Mouse (Mus musculus) kidney, adult 9 months (tissue): ENCODE measurements around the gene Lfng.

Experiments used
- DNase-seq: peaks from one replicate; pipeline ENCODE4 v3.0.0; 2022

Lfng gene

GRCm38 (mm10) chr5:140607001-140607835 lies at the start of gene Lfng:
Gene Lfng (plus strand): TSS chr5:140607320.
- DNase-seq: peak; percentile 93

- DNase-seq: no peak
Measured at GRCm38 (mm10) chr5:140562601-140563000, 44.5 kb upstream of the Lfng start.

GRCm38 (mm10) chr5:140564896-140565295 lies 42.2 kb upstream of the Lfng start, which contains the start of gene Grifin:
Gene Grifin (minus strand): TSS chr5:140565071.
- no peak for DNase-seq

- no peak for DNase-seq
Measured at GRCm38 (mm10) chr5:140565451-140565850, 41.7 kb upstream of the Lfng start.

GRCm38 (mm10) chr5:140565856-140566255 lies 41.3 kb upstream of the Lfng start:
- peak; percentile 36 for DNase-seq

GRCm38 (mm10) chr5:140566271-140566670 lies 40.8 kb upstream of the Lfng start:
- no peak for DNase-seq

- DNase-seq: peak; percentile 63
Measured at GRCm38 (mm10) chr5:140567321-140567720, 39.8 kb upstream of the Lfng start.

- DNase-seq: no peak
Measured at GRCm38 (mm10) chr5:140567751-140568150, 39.4 kb upstream of the Lfng start.

- DNase-seq: peak; percentile 61
Measured at GRCm38 (mm10) chr5:140568321-140568970, 38.7 kb upstream of the Lfng start.

GRCm38 (mm10) chr5:140569032-140569595 lies 38.0 kb upstream of the Lfng start:
- DNase-seq: no peak

- no peak for DNase-seq
Measured at GRCm38 (mm10) chr5:140570223-140570870, 36.8 kb upstream of the Lfng start.

GRCm38 (mm10) chr5:140571201-140571600 lies 35.9 kb upstream of the Lfng start:
- DNase-seq: no peak

GRCm38 (mm10) chr5:140571673-140572072 lies 35.4 kb upstream of the Lfng start:
- DNase-seq: peak; percentile 53

- peak; percentile 49 for DNase-seq
Measured at GRCm38 (mm10) chr5:140572611-140573010, 34.5 kb upstream of the Lfng start.

- peak; percentile 33 for DNase-seq
Measured at GRCm38 (mm10) chr5:140575381-140575866, 31.7 kb upstream of the Lfng start.

GRCm38 (mm10) chr5:140579221-140579620 lies 27.9 kb upstream of the Lfng start:
- no peak for DNase-seq

- DNase-seq: no peak
Measured at GRCm38 (mm10) chr5:140579771-140580170, 27.3 kb upstream of the Lfng start.

- DNase-seq: no peak
Measured at GRCm38 (mm10) chr5:140581569-140581968, 25.6 kb upstream of the Lfng start.

- no peak for DNase-seq
Measured at GRCm38 (mm10) chr5:140582995-140583731, 24.0 kb upstream of the Lfng start.

- DNase-seq: no peak
Measured at GRCm38 (mm10) chr5:140583732-140584368, 23.3 kb upstream of the Lfng start.

GRCm38 (mm10) chr5:140589082-140589774 lies 17.9 kb upstream of the Lfng start:
- DNase-seq: no peak
